Mouse (Mus musculus): Measurements from ENCODE around the gene Pabpc1l.

GRCm38 (mm10) chr2:164004503-164004902 lies 20.7 kb upstream of the Pabpc1l start:
- TF ChIP-seq CTCF (IDR thresholded peaks at IDR 0.05; ENCODE audit: low read depth, low read length) (no peak), POLR2A (IDR thresholded peaks at IDR 0.05; ENCODE audit: borderline replicate concordance, low read depth, low read length) (no peak)

Measured in bone marrow macrophage, adult 2 months (primary cell).